Mouse (Mus musculus) ovary, postnatal 10 days (tissue): ENCODE data around the gene Reg2.
"Not testable (repeated sequence)": the region's sequence is repeated elsewhere in the genome, so short reads cannot be mapped to it uniquely, and the experiment has no call there.

Source experiments
- DNase-seq: peaks from one replicate; pipeline ENCODE4 v3.0.0; 2022; ENCODE audit warnings: low spot score

Reg2 gene

GRCm38 (mm10) chr6:78395323-78395722 lies at the start of gene Reg2:
Gene Reg2 (plus strand): TSS chr6:78395623.
- not testable (repeated sequence) for DNase-seq

- no peak for DNase-seq
Measured at GRCm38 (mm10) chr6:78361971-78362563, 33.4 kb upstream of the Reg2 start.

- DNase-seq: no peak
Measured at GRCm38 (mm10) chr6:78370357-78370756, 25.1 kb upstream of the Reg2 start, which contains the start of gene Reg3b. Gene Reg3b (plus strand): TSS chr6:78370657.

- DNase-seq: no peak
Measured at GRCm38 (mm10) chr6:78378765-78379164, 16.7 kb upstream of the Reg2 start, which contains the start of gene Reg3d. Gene Reg3d (minus strand): TSS chr6:78378865.

- DNase-seq: no peak
Measured at GRCm38 (mm10) chr6:78380409-78380808, 15.0 kb upstream of the Reg2 start, which contains the start of gene Reg3a. Gene Reg3a (plus strand): TSS chr6:78380709.

GRCm38 (mm10) chr6:78385609-78386008 lies 9.8 kb upstream of the Reg2 start:
- no peak for DNase-seq

- not testable (repeated sequence) for DNase-seq
Measured at GRCm38 (mm10) chr6:78422411-78422810, 27.0 kb downstream of the Reg2 start, which contains the start of gene Reg1. Gene Reg1 (plus strand): TSS chr6:78422711.

- no peak for DNase-seq
Measured at GRCm38 (mm10) chr6:78425497-78425896, 30.1 kb downstream of the Reg2 start.

- DNase-seq: no peak
Measured at GRCm38 (mm10) chr6:78447202-78447601, 51.8 kb downstream of the Reg2 start.

GRCm38 (mm10) chr6:78448409-78448808 lies 53.0 kb downstream of the Reg2 start:
- no peak for DNase-seq

- no peak for DNase-seq
Measured at GRCm38 (mm10) chr6:78452804-78453203, 57.4 kb downstream of the Reg2 start.
